Mouse (Mus musculus) right cerebral cortex, postnatal 25 days (tissue): ENCODE measurements around the gene Agtpbp1.

Experiments
- DNase-seq: peaks from one replicate; pipeline ENCODE4 v3.0.0; 2022

Agtpbp1 gene

DNA sequence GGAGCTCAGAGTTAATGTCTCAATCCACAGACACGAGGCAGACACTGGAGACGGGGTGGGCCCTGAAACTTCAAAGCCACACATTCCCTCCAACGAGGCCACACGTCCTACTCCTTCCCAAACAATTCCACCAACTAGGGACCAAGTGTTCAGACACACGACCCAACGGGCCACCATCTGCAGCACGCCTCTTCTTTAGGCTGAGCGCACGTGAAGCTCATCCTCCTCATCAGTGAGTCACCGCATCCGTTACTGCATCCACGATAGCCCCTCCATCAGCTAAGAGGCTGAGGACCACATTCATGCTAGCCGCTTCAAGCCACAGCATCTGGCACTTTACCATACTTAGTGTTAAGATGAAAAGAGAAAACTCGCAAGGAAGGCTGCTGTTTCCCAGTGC lies 107.6 kb downstream of the Agtpbp1 start:
- DNase-seq: no peak

DNA sequence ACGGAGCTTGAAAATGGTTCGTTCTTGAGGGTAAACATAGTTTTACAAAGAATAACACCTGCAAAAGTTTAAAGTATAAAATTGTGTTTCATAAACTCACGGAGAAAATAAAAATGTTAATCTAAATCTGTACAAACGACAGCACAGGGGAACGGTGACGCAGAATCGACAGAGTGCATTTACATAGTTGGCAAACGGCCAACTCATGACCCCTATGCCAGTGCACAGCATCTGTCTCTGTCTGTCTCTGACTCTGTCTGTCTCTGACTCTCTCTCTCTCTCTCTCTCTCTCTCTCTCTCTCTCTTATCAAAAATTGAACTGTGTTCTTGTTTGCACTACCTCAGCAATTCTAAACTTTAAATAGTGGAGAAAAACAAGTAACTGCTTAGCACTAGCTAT lies 110.1 kb downstream of the Agtpbp1 start:
- DNase-seq: no peak

DNA sequence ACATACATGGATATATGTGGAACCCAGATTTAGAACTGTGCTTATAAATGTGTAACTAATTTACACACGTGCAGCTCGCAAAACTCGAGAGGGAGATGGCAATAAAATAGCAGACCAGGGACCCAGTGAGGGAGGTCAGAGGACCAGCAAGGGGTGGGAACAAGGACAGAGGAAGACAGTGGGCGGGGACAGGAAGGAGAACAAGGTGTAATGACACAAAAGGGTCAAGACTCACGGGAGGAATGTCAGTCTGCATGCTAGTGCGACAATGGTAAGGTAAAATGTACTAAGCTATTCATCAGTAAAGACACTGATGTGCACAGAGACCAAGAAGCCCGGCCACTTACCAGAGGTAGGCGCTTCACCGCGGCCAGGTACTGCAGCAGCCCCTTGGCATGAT lies 111.7 kb downstream of the Agtpbp1 start:
- no peak for DNase-seq

DNA sequence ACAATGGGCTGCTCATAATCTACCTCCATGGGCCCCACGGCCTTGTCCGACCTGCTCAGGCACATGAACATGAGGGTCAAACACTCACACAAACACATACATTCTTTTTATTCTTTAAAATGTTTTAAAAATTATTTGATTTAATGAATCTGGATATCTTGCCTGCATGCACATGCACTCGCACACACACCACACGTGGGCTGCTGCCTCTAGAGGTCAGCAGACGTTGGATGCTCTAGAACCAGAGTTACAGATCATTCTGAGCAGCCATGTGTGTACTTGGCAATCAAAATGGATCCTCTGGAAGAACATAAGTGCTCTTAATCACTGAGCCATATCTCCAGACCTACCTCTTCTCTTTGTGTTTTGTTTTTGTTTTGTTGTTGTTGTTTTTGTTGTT lies 112.8 kb downstream of the Agtpbp1 start:
- no peak for DNase-seq

DNA sequence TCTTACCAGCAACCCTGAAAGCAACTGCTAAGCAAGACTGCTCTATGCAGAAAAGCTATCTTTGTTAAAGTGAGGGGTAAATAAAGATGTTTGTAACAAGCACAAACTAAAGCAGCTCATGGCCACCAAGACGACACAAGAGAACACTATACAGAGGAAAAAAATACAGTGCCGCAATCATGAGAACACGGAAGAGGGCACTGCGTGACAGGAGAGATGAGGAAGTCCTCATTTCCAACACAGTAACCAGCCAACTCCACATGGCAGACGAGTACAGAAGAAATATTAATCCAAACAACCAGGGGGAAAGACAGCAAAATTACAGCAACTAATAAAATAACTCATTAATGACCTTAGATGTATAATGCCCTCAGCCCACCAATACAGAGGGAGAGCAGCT lies 115.3 kb downstream of the Agtpbp1 start:
- no peak for DNase-seq

DNA sequence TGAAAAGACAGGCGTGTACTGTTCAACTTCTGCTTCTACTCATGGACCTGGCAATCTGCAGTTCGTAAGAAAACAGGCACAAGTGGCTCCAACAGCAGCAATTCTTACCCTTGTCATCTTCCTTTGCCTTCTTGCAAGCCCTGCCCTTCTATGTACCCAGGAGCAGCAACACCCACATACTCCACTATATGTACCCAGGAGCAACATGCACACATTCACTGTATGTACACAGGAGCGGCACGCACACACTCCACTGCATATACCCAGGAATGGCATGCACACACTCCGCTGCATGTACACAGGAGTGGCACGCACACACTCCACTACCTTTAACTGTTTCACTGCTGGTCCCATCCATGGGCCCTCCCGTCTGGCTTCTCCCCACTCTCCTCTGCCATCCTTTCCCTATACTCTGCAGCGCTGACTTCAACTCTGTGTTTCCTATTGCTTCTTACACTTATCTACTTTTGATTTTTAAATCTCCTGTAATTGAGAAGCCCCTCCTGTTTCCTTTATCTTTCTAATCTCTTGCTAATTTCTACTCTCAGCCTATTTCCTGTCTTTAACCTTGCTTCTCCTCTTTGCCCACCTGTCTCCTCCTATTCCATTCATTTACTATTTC lies 116.7 kb downstream of the Agtpbp1 start:
- no peak for DNase-seq

DNA sequence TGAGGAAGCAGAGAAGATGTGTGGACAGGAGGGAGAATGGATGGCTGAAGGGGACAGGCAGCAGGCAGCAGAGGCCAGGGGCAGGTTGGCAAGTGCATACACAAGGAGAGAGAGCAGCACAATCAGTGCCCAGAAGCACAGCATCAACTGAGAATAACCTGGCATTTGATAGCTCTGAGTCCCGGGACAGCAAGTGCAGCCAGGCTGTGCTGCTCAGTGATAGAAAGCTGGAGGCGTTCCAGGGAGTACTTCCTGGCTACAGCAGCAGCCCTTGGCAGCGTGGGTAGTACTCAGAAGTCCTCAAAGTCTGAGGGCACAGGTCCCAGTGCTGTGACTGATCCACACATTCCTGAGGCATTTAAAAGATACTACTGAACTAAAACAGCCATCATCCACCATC lies 117.4 kb downstream of the Agtpbp1 start:
- peak; percentile 45 for DNase-seq

DNA sequence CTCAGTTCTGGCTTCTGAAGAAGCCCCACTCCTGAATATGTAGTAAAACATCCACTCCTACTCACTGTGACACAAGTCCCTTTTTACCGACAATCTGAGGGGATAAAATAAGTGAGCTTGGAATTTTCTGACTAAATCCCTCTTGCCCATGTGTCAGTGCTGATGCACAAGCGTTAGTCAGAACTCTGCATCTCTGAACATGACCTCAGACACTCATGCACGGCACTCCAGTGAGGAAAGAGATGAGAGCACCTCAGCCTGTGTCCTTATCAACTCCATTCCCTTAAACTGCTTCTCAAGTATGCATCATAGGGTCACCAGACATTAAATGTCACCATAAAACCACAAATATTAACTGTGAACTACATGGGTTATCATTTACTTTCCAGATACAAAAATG lies 124.1 kb downstream of the Agtpbp1 start:
- no peak for DNase-seq

DNA sequence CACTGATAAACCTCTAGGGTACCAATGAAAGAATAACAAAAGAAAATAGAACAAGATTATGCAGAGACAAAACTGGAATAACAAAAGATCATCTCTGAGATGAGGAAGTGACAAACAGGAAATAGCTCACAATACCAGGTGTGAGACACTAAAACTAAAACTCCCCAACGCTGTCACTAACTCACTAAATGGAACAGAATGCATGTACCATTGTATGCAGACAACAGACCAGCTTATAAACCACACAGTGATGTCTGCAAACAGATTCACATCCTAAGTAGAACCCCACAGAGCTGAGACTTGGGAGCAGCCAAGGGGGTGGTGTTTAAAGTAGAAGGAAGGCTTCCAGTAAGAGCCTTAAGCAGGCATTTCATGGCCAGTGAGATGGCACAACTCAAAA lies 128.8 kb downstream of the Agtpbp1 start:
- DNase-seq: no peak

DNA sequence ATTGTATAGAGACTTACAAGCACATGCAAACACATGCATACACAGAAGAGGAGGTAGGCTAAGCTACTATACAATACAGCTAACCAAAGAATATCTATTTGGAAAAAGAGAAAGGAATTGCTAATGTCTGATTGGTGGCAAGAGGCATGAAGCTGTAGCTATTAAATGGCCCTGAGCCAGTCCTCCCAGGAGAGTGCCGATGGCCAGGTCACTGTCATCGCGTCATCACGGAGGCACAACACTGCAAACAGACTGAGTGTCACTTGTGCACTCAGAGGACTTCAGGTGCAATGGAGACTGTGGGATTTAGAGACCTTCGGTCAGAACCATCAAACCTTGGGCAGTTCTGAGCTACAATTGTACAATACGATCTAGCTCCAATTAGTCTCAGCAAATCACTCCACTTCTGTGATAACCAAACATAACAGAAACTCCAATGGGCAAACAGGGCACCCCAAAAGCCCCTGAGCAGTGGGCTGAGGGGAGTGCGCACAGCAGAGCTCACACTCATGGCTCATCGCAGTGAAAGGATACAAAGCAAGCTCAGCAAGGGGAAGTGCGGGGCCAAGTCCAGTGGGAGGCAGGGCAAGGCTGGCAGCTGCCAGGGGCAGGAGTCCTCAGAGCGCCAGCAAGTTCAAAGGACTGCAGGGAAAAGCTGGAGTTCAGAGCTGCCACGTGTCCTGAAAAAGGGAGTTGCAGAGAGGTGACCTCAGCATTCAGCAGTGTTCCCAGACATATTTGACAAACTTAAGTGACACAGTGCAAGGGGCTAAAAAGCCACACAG lies 130.8 kb downstream of the Agtpbp1 start:
- DNase-seq: no peak

DNA sequence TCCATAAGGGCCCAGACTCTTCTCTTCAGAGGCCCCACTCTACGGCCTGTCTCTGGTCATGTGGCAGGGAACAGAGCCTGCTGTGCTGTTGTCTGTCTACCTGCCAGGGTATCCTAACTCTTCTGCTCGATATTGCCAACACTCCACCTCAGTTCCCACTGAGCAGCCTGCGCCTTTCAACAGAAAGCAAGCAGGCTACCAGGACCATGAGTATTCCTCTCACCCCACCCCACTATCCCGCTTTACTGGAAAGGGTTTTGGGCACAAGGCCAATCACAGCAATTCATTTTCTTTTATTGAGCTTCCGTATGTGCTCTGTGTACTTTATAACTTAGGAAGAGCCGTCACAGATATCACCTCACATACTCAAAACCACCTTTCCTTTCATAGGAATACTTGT lies 131.4 kb downstream of the Agtpbp1 start:
- DNase-seq: no peak

DNA sequence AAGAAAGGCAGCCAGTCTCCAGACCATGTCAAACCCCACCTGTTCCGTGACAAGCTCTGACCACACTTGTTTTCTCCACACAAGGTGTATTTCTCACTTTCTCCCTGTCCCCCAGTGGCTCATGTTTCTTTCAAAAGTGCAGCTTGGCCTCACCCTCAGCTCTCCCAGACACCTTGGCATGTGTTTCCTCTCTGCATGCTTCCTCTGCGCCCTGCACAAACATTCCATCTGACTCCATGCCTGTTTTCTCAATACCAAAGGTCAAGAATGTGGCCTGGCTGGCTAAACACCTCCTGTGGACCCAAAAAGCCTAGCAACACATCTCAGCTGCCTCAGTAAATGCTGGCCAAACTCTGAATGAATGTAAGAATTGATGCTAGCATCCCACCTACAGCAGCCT lies 132.0 kb downstream of the Agtpbp1 start:
- DNase-seq: no peak

DNA sequence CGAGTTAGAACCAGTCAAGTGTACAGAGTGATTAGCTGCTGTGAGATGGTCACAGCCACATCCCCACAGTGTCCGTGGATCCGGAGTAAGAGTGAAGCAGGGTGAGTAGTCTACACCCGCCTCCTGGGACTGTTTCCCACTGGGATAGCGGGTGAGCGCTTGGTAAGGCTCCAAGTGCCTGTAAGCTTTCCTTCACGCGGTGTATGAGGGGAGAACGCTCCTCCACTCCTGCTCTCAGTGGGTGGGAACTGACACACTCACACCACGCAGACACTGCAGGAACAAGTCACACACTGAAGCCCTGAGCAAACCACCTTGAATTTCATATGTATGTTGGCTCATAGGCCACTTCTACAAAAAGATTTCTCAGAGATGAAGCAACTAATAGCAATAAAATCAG lies 134.2 kb downstream of the Agtpbp1 start:
- DNase-seq: no peak

DNA sequence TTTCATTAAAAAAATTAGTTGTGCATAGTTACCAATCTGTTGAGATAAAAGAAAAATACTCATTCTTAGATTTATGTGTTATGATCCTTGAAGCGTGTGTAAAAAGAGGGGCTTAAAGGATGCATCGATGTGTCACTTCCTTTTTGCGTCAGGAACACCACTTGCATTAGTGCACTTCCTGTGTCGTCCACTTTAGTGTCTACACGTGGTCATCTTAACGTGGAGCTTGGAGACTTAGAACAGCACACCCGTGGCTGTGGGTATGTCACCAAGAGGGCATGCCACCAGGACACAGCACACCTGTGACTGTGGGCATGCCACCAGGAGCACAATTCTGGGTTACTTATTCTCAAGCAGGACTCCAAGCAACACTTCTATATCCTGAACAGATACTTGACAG lies 137.9 kb downstream of the Agtpbp1 start:
- no peak for DNase-seq

DNA sequence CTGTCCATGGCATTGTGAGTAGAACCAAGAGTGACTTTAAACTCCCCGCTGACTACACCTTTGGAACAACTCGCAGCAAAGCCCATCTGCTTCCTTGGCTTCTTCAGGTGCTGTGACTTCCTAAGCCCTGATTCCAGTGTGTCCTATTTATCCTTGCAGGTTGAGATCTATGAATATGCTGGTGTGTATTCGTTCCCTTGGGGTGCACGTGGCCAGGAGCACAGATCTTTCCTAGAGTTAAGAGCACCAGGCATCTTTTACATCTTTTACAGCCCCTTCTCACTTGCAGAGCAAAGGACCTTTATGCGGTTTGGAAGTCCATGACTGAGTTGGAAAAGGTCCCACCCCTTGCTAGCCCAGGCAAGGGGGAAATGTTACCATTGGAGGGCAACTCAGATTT lies 139.8 kb downstream of the Agtpbp1 start:
- no peak for DNase-seq

DNA sequence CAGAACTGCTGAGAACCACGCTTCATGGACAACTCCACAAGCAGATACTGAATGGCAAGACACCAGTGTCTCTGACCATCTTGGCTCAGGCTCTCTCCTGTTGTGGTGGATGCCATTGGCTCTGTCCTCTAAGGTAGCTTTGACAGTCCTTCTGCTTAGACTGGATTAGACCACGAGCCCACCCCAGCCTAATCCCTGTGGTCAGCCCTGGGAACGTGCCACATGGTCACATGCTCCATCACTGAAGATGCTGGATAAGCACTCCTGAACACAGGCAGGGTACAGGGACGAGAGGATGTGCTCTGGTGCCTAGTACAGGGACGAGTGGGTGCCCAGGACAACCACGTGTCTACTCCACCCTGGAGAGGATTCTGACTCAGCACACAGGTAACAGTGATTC lies 140.7 kb downstream of the Agtpbp1 start:
- DNase-seq: no peak

DNA sequence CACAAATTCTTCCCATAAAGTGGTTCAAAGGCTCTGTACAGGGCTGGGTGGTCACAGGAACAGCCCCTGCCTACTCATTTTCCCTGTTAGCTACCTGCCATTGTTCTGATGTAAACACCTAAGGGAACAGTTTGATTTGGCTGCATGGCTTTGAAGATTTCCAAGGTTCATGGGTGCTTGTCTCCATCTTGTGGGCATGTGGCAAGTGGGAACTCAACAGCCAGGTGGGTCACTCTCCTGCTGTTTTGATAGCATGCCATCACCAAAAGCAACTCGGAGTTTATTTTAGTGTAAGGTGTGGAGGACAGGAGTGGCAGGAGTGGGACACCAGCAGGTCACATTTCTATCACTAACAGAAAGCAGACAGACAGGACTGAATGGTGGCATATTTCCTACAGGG lies 145.3 kb downstream of the Agtpbp1 start:
- no peak for DNase-seq

DNA sequence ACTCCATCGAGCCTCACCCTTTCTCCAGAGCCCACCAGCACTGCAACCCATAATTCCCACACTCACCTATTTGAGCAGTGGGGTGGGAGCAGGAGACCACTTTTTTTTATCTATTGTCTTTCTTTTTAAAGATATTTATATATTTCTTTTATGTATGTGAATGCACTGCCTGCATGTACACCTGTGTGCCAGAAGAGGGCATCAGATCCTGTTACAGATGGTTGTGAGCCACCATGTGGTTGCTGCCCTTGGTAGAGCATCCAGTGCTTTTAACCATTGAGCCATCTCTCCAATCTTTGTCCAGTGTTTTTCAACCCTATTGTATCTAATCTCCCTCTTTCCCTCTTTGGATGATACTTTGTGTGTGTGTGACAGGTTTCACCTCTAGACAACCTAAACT lies 150.5 kb downstream of the Agtpbp1 start:
- DNase-seq: no peak

DNA sequence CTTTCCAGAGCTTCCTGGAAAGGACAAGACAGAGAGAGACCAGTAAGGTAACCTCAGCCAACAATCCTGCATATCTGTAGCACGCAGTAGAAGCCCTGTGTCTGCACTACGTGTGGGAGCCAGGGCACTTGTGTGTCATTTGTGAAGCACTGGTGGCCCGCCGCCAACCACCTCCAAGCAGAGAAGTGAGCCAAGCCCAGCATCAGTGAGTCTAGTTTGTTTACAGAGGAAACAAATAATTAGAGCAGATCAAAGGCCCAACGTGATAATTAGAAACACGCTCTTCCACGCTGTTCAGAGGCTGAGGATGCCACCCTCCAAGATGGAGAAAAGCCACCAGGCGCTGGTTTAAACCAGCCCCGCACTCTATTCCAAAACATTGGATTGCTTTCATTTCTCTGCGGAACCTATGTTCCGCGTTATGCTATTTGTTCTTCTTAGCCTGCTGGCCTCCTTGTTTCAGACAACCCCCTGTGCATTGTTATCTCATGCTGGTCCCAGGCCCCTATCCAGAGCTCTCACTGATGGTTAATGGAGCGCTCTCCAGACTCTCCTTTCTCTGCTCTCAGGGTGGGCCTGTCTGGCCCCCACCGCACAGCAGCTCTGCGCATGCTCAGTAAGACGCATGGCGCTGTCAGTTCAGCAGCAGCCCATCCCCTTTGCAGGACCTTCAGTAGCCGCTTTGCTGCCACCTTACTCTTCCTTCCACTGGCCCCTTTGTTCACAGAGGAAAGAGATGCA lies 153.7 kb downstream of the Agtpbp1 start:
- DNase-seq: peak; percentile 40

DNA sequence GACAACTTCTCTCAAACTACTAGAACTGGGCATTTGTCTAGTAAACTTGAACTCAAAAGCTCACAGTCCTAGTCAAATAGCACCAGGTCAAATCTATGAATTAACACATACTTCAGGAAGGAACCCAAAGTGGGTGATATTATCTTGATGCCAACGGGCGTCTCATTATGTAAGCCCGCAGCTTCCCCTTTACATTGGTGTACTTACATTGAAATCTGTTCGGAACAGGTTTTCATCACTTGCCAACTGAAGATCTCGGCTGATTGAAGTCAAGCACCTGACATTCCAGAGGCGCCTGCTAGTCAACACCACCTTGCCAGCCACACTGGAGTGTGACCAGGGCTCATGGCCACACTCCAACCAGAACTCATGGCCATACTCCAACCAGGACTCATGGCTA lies 155.7 kb downstream of the Agtpbp1 start:
- no peak for DNase-seq

DNA sequence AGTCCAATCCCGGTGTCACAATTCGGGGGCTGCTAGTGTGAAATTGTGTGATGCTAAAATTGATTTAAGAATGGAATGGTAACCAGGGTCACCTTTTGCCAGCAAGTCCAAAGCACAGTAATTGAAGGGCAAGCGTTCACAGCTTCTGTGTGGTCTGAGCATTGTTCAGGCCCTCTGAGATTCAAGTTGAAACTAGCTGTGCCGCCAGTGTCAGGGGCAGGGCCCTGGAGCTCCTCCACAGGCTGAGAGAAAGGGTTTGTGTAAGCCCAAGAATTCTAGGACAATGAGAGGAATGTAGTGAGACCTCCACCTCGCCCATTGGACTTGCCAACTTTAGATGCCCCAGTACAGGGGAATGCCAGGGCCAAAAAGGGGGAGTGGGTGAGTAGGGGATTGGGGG lies 161.2 kb downstream of the Agtpbp1 start:
- no peak for DNase-seq

DNA sequence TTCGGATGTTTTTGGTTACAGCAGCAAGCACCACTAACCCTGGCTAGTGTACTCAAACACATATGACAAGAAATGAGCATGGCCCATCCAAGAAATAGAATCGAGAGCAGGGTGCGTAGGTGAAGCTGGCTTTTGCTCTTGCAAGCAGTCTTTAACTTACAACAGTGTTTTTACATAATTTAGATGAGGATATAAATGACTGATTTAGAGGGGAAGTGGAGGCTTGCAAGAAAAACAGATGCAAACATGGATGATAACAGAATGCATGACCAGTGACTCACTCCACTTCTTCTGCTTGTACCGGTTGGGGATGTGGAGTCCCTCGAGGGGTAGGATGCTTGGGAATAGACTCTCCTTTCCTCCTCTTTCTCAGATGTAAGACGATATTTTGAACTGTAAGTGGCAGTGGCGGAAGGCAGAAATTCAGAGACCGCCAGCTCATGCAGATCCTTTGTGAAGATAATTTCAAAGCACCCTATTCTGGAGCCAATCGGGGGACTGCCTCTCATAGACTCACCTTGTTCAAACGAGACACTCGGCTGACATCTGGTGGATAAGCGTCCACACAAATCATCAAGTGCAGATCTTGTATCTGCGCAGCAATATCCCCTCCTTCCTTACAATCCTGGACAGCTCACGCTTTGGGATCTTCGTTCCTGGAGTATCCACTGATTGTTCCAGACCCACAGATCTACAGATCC lies 168.3 kb downstream of the Agtpbp1 start:
- peak; percentile 45 for DNase-seq

DNA sequence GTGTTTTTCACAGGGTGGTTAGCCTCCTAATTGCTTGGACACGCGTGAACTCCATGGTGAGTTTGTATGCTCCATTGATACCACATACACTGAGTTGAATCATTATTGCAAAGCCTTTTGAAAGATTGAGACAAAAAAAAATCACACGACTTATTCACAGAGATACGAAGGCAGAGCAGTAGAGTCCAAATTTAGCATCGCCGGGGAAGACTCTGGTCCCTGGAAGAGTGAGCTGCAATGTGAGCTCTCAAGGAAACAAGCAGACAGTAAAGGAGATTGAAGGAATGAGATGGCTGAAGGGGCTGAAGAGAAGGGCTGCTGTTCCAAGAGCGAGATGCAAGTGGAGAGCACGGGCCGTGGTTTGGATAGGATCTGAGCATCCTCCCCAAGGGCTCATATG lies 171.1 kb downstream of the Agtpbp1 start:
- no peak for DNase-seq

DNA sequence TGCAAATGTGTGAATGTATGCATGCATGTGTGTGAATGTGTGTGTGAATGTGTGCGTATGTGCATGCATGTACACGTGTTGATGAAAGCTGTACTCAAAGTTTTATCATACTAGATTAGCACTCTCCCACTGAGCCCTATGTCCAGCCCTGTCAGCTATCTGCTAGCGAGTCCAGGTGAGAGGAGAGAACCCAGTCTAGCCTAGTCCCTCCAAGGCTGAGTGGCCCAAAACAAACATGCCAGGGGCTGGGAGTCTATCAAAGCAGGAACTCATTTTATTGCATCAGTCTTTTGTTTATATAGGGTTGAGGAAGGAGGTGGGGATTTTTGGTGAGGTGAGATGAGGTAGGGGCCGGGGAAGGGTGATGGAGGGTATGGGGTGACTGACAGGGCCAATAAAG lies 172.4 kb downstream of the Agtpbp1 start:
- DNase-seq: no peak
